Mouse (Mus musculus) heart, postnatal 25 days (tissue): ENCODE measurements around the gene Dnajc13. TPM values are rescaled to one million over a fixed set of nuclear protein-coding genes. Genes with fewer than 3 reads are reported as not detected.

ENCODE experiments used
- DNase-seq: peaks from one replicate; pipeline ENCODE4 v3.0.0; 2022; ENCODE audit warnings: low spot score
- intact Hi-C: fragments of 180-260 bp; cut with DNase I; formaldehyde crosslinking; loops from one replicate; pipeline ENCODE4 v1.15.1; 2025
- total RNA-seq, 2 experiments: library from RNA; stranded (reverse); gene quantifications; 2 replicates each; pipeline ENCODE4 v1.2.3; 2021

Gene Dnajc13
- total RNA-seq, 2 experiments from 2014 or later, result 34.0 to 36.3 TPM

DNA sequence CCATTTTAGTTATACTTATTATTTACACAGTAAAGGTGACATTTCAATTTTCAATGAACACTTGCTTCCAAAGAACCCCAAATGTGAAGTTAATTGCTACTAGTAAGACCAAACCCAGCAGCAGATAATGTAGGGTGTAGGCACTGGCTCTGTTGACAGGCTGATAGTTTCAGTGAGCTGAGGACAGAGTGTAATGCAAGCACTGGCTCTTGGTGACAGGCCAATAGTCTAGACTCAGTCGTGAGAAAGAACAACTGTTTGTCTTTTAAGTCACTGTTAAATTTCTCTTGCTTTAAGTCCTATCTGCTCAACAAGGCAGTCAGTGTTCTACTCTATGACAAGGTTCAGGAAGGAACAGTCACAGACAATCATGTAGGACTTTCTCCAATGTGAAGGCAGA is 69.4 kb downstream of the Dnajc13 start:
- intact Hi-C loops, result no loop called here
- no peak for DNase-seq

GRCm38 (mm10) chr9:104192513-104192912 is 70.2 kb downstream of the Dnajc13 start:
- intact Hi-C loops, result no loop called here

DNA sequence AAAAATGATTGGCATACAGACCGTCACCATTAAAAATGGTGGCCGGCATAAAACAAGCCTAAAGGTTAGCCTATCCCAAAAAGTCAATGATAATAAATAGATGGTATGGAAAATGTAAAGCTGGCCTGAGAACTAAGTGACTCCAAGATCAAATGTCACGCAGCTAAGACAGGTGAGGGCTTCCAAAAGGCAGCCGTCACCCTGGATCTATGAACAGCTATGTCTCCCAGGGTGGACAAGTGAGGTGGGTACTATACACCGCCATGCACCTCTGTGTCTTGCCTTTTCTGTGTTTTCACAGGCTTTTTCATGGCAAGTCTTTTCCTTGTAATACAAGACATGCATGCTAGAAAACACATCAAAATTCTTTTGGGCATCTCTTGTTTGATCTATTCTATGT is 73.1 kb downstream of the Dnajc13 start:
- intact Hi-C loops, result no loop called here
- no peak for DNase-seq

More at GRCm38 (mm10) chr9:104192513-104192912, 70.2 kb downstream of the Dnajc13 start:
- DNase-seq, result no peak

DNA sequence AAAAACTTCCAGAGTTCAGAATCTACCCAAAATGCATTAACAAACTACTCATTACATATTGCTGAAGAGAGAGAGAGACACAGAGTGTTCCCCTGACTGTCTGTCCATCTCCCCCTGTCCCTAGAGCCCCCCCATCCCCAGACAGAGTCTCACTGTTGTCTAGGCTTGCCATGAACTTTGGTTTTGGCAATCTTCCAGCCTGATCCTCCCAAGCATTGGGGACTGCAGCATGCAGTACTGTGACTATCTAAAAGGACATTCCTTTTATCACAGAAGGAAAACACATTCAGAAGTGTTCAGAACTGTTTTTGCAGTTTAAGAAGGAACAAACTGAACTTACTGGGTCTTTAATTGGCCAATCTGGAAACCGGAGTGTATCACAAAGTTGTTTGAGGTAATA is 74.0 kb downstream of the Dnajc13 start:
- no peak for DNase-seq

DNA sequence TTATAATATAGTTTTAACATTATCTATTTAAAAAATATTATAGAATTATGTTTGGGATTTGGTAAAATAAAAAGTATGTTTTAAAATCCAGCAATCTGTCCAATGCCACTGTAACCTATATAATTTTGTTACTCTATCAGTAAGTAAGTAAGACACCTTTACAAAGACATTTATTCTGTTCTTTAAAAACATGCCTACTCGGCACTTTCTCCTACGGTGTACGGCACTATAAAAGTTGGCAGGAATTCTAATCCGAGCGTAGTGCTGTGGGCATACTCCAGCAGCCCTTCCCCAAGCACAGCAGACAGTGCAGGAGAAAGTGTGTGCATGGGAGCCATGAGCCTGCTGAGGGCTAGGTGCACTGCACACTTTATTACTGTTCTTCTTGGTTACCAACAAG is 75.7 kb downstream of the Dnajc13 start:
- intact Hi-C loops, result no loop called here

More for the DNA sequence above, 74.0 kb downstream of the Dnajc13 start:
- intact Hi-C loops, result no loop called here

DNA sequence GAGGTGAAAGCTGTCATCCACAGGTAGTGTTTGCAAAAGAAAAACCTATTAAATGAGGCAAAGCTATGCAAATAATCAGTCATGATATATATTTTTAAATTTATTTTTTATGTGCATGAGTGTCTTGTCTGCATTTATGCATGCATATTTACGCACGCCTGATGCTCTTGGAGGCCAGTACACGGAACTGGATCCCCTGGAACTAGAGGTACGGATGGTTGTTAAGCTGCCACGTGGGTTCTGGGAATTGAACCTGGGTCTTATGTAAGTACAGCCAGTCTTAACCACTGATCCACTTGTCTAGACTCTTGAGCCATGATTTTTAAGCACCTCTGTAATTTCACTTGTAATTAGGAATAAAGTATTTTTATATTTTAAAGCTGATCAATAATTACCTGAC is 79.5 kb downstream of the Dnajc13 start:
- DNase-seq, result no peak
- intact Hi-C loops, result no loop called here

More for the DNA sequence above, 75.7 kb downstream of the Dnajc13 start:
- no peak for DNase-seq

DNA sequence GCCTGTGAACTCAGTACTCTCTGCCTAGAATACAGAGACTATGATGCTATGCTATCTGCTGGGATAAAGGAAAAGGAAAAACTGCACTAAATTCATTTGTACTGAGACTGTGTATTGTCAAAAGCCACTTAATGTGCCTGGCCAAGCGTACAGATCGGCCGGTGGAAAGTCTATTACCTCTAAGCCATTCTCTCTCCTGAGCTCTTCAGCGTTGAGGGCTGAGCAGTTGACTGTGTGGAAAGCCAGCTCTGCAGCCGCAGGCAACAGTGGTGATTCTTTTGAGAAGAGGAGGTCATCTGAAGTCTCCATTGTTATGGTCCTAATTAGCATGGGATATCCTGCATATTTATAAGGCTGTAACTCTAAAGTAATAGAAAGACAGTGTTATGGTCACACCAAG is 80.4 kb downstream of the Dnajc13 start:
- intact Hi-C loops, result no loop called here

GRCm38 (mm10) chr9:104181626-104182025 is 81.1 kb downstream of the Dnajc13 start:
- intact Hi-C loops, result no loop called here
- no peak for DNase-seq

More for the DNA sequence above, 80.4 kb downstream of the Dnajc13 start:
- no peak for DNase-seq

GRCm38 (mm10) chr9:104180046-104180445 is 82.7 kb downstream of the Dnajc13 start:
- DNase-seq, result no peak
- intact Hi-C loops, result no loop called here

DNA sequence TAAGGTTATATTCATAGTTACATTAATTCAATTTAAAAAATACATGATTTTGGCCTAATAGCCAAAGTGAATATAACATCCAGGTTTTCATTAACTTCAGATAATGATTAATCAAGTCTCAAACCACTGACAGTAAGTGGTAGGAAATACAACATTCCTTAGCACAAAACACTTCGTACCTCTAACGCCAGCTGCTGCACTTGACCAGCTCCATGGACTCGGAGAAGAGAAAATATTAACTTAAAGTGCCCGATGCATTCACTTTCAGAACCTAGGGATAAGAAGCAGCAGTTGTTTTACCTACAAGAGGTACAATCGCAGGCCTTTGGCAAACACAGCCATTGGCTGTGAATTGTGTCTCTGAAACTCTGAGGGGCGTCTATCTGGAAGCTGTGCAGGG is 90.4 kb downstream of the Dnajc13 start:
- no peak for DNase-seq
- intact Hi-C loops, result no loop called here

GRCm38 (mm10) chr9:104171651-104172050 is 91.1 kb downstream of the Dnajc13 start:
- intact Hi-C loops, result no loop called here

GRCm38 (mm10) chr9:104169986-104170385 is 92.7 kb downstream of the Dnajc13 start:
- intact Hi-C loops, result no loop called here

More at GRCm38 (mm10) chr9:104171651-104172050, 91.1 kb downstream of the Dnajc13 start:
- no peak for DNase-seq

GRCm38 (mm10) chr9:104165926-104166325 is 96.8 kb downstream of the Dnajc13 start:
- DNase-seq, result no peak
- intact Hi-C loops, result no loop called here

More at GRCm38 (mm10) chr9:104169986-104170385, 92.7 kb downstream of the Dnajc13 start:
- no peak for DNase-seq

GRCm38 (mm10) chr9:104164194-104164593 is 98.5 kb downstream of the Dnajc13 start:
- no peak for DNase-seq
- intact Hi-C loops, result no loop called here

DNA sequence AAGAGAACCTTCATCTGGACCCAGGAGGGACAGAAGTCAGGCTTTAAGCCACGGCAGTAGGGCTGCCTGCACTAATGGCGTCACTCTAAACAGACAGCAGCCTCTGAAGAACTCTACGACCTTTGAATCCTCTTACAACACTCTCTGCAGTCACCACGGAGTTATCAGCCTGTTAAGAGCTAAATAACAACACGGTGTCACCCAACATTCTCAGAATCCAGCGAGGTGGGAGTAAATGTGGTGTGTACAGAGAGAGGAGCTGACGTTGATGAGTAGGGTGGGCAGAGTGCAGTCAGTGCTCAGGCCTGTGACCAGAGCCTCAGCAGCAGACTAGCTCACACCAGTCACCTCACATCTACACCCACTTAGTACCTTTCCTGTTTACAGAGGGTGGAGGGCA is 101.6 kb downstream of the Dnajc13 start:
- intact Hi-C loops, result no loop called here
- no peak for DNase-seq

GRCm38 (mm10) chr9:104157291-104157690 is 105.4 kb downstream of the Dnajc13 start:
- no peak for DNase-seq
- intact Hi-C loops, result loop anchor here (5.0 kb wide), 1 partner anchor 80 kb away; no protein-coding TSS in a partner anchor

DNA sequence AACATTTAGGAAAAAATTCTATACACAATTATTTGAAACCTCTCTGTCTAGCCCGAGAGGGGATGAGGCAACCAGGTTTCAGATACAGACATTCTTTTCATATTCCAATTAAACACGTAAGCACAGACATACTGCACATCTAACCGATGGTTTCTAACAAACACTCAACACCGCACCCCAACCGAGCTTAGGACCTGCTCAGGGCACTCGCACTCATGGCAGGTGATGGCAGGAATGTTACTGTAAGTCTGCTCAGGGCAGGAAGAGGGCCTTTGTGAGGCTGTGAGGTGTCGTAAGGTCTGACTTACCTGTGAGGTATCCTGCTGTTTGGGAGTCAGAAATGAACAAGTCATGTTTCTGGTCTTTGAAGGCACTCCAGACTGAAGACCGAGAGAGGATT is 106.2 kb downstream of the Dnajc13 start:
- intact Hi-C loops, result loop anchor here (5.0 kb wide), 1 partner anchor 79 kb away; no protein-coding TSS in a partner anchor
- DNase-seq, result no peak

DNA sequence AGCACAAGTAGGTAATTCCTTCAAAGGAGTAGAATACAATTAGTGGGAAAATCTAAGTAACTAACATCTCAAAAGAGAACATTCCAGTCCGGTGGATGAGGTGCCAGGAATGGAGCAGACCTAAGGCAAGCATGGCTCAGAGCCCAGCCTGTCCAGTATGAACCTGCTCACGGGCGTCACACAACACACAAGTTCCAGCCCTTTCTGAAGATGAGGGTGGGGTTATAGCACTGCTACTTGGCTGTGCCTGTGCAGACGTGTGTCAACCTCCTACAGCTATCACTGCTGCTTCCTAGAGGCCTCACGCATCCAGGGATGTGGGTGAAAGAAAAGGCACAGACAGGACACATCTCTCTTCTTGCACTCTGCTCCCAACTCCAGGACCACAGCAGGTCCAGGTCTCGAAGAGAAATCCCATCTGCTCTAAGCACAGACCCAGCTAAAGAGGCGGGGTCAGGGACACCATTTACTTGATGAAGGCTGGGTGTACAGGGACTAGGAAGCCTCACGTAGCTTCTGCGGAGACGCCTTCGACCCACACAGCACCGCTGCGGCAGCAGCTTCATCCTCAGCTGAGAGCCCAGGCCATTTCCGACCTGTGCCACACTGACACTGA is 107.5 kb downstream of the Dnajc13 start:
- intact Hi-C loops, result loop anchor here (5.0 kb wide), 1 partner anchor 78 kb away; no protein-coding TSS in a partner anchor
- no peak for DNase-seq

DNA sequence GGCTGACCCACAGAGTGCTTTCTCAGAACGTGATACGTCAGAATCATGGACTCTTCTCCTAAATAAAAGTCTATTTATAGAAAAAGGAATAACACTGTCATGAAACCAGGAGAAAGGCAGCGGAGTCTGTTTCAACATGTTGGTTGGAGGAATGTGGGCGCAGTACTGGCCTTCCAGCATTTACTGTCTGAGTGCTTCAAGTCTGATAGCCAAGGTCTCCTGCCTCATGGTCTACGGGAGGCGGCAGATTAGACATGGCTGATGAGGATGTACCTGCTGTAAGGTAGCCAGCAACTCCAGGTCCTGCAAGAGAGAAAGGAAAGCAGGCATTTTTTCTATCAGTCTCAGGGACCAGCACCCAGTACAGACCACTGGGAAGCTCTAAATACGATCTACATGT is 110.6 kb downstream of the Dnajc13 start:
- no peak for DNase-seq
- intact Hi-C loops, result no loop called here

- DNase-seq, result no peak
- intact Hi-C loops, result no loop called here
Observed at GRCm38 (mm10) chr9:104148969-104149368, 113.8 kb downstream of the Dnajc13 start.

DNA sequence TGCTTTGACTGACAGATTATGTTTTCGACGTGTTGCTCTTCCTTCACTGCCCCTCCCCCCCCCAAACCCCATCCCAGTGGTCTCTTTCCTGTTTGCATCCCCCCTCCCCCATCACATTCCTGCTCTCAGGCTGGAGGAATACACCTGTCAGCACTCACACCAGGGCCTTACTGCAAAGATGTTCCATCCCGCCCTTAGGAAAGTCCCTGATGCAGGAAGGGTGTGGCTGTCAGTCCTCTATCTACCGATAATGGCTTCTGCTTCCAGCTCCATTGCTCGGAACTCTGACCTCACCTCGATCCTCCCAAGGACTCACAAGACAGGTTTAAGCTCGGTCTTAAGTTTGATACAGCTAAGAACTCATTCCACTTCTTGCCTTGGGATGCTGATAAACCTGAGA is 116.0 kb downstream of the Dnajc13 start:
- intact Hi-C loops, result no loop called here
- no peak for DNase-seq
